Mouse (Mus musculus) small intestine, adult 2 months (tissue): ENCODE results near the gene 6030468B19Rik. TPM values are rescaled to one million over a fixed set of nuclear protein-coding genes. Genes with fewer than 3 reads are reported as not detected.

Experiments used
- H3K27ac ChIP-seq: fragments of 200-500 bp; 2 replicates; pipeline ENCODE4 v1.5.1; 2012; ENCODE audit warnings: low read depth, low read length, control low read depth, inconsistent platforms; ENCODE audit not compliant: insufficient read depth
- H3K27me3 ChIP-seq: fragments of 200-500 bp; 2 replicates; pipeline ENCODE4 v1.6.1; 2012; ENCODE audit warnings: mild to moderate bottlenecking, moderate library complexity, low read length, inconsistent platforms; ENCODE audit not compliant: control insufficient read depth, insufficient read depth
- H3K36me3 ChIP-seq: fragments of 200-500 bp; 2 replicates; pipeline ENCODE4 v1.6.1; 2012; ENCODE audit warnings: mild to moderate bottlenecking, low read length, control low read depth, inconsistent platforms; ENCODE audit not compliant: control insufficient read depth, insufficient read depth
- H3K4me1 ChIP-seq: fragments of 200-500 bp; 2 replicates; pipeline ENCODE4 v1.6.1; 2012; ENCODE audit warnings: low read length, inconsistent platforms, mixed read lengths; ENCODE audit not compliant: control insufficient read depth, insufficient read depth, insufficient read length
- H3K4me3 ChIP-seq: fragments of 200-500 bp; 2 replicates; pipeline ENCODE4 v1.5.1; 2012; ENCODE audit warnings: low read depth, mild to moderate bottlenecking, control low read depth, inconsistent platforms, low read length, moderate library complexity
- CTCF ChIP-seq: fragments of 200-500 bp; IDR thresholded peaks from 2 replicates; pipeline ENCODE4 v1.5.1; 2012; ENCODE audit warnings: low read depth, mild to moderate bottlenecking, control low read depth, inconsistent platforms, low read length, moderate library complexity, mixed read lengths; ENCODE audit not compliant: insufficient replicate concordance, insufficient read length; ENCODE audit errors: extremely low read depth
- POLR2A ChIP-seq: fragments of 200-500 bp; IDR thresholded peaks from 2 replicates; pipeline ENCODE4 v1.6.1; 2012; ENCODE audit warnings: low read depth, mild to moderate bottlenecking, control low read depth, inconsistent platforms, low read length, moderate library complexity
- WGBS: fragments of 180-500 bp; shearing (Covaris S2); methylation state at CpG from one replicate; pipeline ENCODE4 v1.1.7; 2018; 5-methylcytosine and 5-hydroxymethylcytosine counted together
- polyA plus RNA-seq: library from polyadenylated mRNA; depleted of rRNA; stranded (reverse); fragments of >200 nt; gene quantifications from 2 replicates; pipeline ENCODE4 v1.2.3, GENCODE M21; 2012

6030468B19Rik gene
- polyA plus RNA-seq, 1 experiment: 0.47 TPM

DNA sequence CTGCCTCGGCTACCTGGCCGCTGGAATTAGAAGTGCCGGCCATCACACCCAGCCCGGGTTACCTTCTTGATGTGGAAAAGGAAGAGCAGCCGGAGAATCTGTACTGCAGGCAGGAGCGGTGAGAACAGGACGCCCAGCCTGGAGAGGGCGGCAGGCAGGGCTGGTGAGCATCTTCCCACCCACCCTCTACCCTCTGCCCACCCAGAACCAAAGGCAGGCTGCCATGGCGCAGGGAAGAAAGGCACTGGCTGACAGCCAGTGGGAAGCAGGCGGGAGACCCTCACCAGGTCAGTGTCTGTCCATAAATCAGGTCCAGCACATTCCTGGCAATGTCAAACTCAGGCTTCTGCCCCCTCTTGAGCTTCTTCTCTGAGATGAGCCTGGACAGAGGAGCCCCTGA, 27.1 kb upstream of the 6030468B19Rik start:
- H3K27me3 ChIP-seq: no peaks in the 10 kb centered on the region
- WGBS: 87% methylated on average over 10 of the region's 10 CpGs
- H3K27ac ChIP-seq: no peak overlapping the region
- H3K36me3 ChIP-seq: peaks cover 66% of the 10 kb centered on the region
- TF ChIP-seq CTCF (no peak), POLR2A (no peak)
- peaks cover 11% of the 10 kb centered on the region for H3K4me1 ChIP-seq
- H3K4me3 ChIP-seq: no peak overlapping the region

DNA sequence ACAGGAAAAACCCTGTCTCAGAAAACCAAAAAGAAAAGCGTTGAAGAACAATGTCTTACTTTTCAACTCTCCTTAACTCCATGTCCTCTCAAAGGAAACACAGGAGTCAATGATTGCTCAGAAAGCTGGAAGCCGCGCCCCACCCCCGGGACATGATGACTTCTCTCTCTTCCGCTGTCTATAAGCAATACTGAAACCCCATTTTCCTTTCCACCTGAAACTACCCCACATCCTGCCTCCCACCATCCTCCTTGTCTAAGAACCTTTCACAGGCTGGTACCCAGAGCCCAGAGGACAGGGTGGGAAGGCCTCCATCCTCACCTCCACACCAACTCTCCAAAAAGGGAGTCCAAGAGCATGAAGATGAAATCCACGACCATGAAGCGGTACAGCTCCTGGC, 25.1 kb upstream of the 6030468B19Rik start:
- TF ChIP-seq CTCF: no peak
- no peak for TF ChIP-seq POLR2A
- peaks cover 11% of the 10 kb centered on the region for H3K4me1 ChIP-seq
- no peak overlapping the region for H3K4me3 ChIP-seq
- 90% methylated on average over 7 of the region's 7 CpGs for WGBS
- H3K27ac ChIP-seq: no peak overlapping the region
- H3K27me3 ChIP-seq: no peaks in the 10 kb centered on the region
- peaks cover 58% of the 10 kb centered on the region for H3K36me3 ChIP-seq

GRCm38 (mm10) chr11:117774925-117775324, 22.5 kb upstream of the 6030468B19Rik start:
- peaks cover 63% of the 10 kb centered on the region for H3K36me3 ChIP-seq

DNA sequence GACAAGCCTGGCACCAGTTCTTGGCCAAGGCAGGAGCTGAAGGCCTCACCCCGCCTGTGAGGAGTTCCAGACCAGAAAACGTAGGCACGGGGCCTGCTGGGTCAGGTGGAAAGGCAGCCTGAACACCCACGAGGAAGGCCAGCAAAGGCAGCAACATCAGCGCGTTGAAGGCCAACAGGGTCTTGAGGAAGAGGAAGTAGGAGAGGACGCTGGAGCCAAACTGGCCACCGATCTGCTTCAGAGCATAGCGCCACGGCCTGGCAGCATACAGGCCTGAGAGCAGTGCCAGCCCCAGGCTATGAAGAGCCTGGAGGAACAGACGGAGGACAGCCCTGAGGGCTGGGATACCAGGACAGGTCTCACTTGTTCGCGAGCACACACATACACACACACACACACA, 21.9 kb upstream of the 6030468B19Rik start:
- Histone ChIP-seq H3K27me3 (no peaks in the 10 kb centered on the region), H3K27ac (no peak overlapping the region), H3K36me3 (peaks cover 57% of the 10 kb centered on the region), H3K4me3 (no peak overlapping the region), H3K4me1 (peaks cover 13% of the 10 kb centered on the region)
- WGBS: 88% methylated on average over 13 of the region's 13 CpGs
- TF ChIP-seq POLR2A (no peak), CTCF (no peak)

More at GRCm38 (mm10) chr11:117774925-117775324, 22.5 kb upstream of the 6030468B19Rik start:
- no peak for TF ChIP-seq POLR2A
- TF ChIP-seq CTCF: no peak
- WGBS: 91% methylated on average over 10 of the region's 10 CpGs
- peaks cover 13% of the 10 kb centered on the region for H3K4me1 ChIP-seq
- no peak overlapping the region for H3K27ac ChIP-seq
- H3K27me3 ChIP-seq: no peaks in the 10 kb centered on the region
- H3K4me3 ChIP-seq: no peak overlapping the region

GRCm38 (mm10) chr11:117776085-117776792, 21.2 kb upstream of the 6030468B19Rik start:
- TF ChIP-seq POLR2A: no peak
- TF ChIP-seq CTCF: no peak
- WGBS: 90% methylated on average over 14 of the region's 14 CpGs
- H3K4me3 ChIP-seq: no peak overlapping the region
- H3K27me3 ChIP-seq: no peaks in the 10 kb centered on the region
- peaks cover 16% of the 10 kb centered on the region for H3K4me1 ChIP-seq
- H3K27ac ChIP-seq: no peak overlapping the region
- peaks cover 54% of the 10 kb centered on the region for H3K36me3 ChIP-seq

DNA sequence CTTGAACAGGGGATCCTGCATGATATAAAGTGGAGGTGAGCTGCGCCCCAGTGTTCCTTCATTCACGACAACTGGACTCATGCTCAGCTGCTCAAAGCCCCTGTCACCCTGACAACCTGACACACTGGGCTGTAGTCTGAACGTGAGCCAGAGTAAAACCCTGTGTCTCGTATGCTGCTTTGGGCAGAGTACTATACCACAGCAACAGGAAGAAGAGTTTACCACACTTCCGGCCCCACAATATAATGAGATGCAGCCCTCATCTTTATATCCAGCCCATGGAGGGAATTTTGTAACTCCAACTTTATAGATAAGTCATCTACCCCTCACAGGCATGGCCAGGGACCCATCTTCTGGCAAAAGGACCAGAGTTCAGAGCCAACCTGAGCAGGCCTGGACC, 20.3 kb upstream of the 6030468B19Rik start:
- Histone ChIP-seq H3K4me1 (peaks cover 24% of the 10 kb centered on the region), H3K4me3 (no peak overlapping the region), H3K27ac (peak overlapping the region; percentile 3; the same call in 1 of the 2 replicates), H3K36me3 (peaks cover 48% of the 10 kb centered on the region), H3K27me3 (no peaks in the 10 kb centered on the region)
- TF ChIP-seq POLR2A (no peak), CTCF (no peak)
- 84% methylated on average over 5 of the region's 5 CpGs for WGBS

DNA sequence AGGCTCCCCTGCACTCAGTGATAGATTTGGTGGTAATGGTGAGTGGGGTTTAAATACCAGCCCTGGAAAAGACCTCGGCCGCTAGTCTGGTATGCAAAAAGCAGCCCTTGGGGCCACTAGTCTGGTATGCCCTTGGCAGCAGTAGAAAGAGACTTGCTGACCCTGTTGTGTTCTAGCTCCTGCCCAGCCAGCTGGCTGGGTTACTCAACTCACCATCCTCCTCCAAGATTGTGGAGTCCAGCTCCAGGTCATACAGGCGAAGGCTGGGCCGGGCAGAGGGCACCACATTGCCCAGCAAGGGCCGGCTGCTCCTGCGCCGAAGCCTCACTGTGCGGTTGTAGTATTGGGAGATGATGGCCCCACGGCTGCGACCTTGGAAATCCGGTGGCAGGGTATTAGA, 19.4 kb upstream of the 6030468B19Rik start:
- Histone ChIP-seq H3K4me3 (no peak overlapping the region), H3K36me3 (peaks cover 40% of the 10 kb centered on the region), H3K27me3 (no peaks in the 10 kb centered on the region), H3K4me1 (peaks cover 26% of the 10 kb centered on the region), H3K27ac (no peak overlapping the region)
- TF ChIP-seq CTCF (no peak), POLR2A (no peak)
- WGBS: 94% methylated on average over 11 of the region's 11 CpGs
